Mouse (Mus musculus): ENCODE data around the gene Oca2.

The Oca2 gene

GRCm38 (mm10) chr7:56388295-56388694 is 148.7 kb downstream of the Oca2 start:
- DNase-seq: no peak

GRCm38 (mm10) chr7:56418182-56418836 is 178.7 kb downstream of the Oca2 start:
- no peak for DNase-seq

GRCm38 (mm10) chr7:56419253-56419844 is 179.8 kb downstream of the Oca2 start:
- DNase-seq: peak; percentile 61

- peak; percentile 64 for DNase-seq
These were observed 182.4 kb downstream of the Oca2 start for GRCm38 (mm10) chr7:56421946-56422345.

GRCm38 (mm10) chr7:56423548-56423947 is 184.0 kb downstream of the Oca2 start:
- no peak for DNase-seq

- peak; percentile 7 for DNase-seq
These were observed 221.4 kb downstream of the Oca2 start for GRCm38 (mm10) chr7:56460814-56461520.

GRCm38 (mm10) chr7:56498242-56498641 is 258.7 kb downstream of the Oca2 start:
- DNase-seq: no peak

GRCm38 (mm10) chr7:56499319-56499718 is 259.8 kb downstream of the Oca2 start:
- DNase-seq: no peak

- no peak for DNase-seq
These were observed 260.2 kb downstream of the Oca2 start for GRCm38 (mm10) chr7:56499767-56500166.

GRCm38 (mm10) chr7:56500438-56500837 is 260.9 kb downstream of the Oca2 start:
- DNase-seq: no peak

- no peak for DNase-seq
These were observed 279.0 kb downstream of the Oca2 start for GRCm38 (mm10) chr7:56518581-56518980.

GRCm38 (mm10) chr7:56519741-56520140 is 280.2 kb downstream of the Oca2 start:
- no peak for DNase-seq

GRCm38 (mm10) chr7:56534856-56535255 is 295.3 kb downstream of the Oca2 start:
- DNase-seq: no peak

- DNase-seq: no peak
These were observed 309.7 kb downstream of the Oca2 start for GRCm38 (mm10) chr7:56549226-56549625.

GRCm38 (mm10) chr7:56551804-56552203 is 312.2 kb downstream of the Oca2 start:
- DNase-seq: no peak

Data from right cerebral cortex, adult 18-20 months (tissue).